Mouse (Mus musculus) CH12.LX (cell line): Measurements from ENCODE around the gene Gm9507. TPM values are rescaled to one million over a fixed set of nuclear protein-coding genes. Genes with fewer than 3 reads are reported as not detected.

Experiments
- DNase-seq: peaks from one replicate; pipeline ENCODE4 v3.0.0-alpha.2; 2013; ENCODE audit errors: extremely low read depth
- H3K27ac ChIP-seq: 2 replicates; pipeline ENCODE4 v1.5.1; 2012; ENCODE audit warnings: low read depth, mild to moderate bottlenecking, control low read depth, moderate library complexity; ENCODE audit not compliant: insufficient read depth
- H3K27me3 ChIP-seq: replicated peaks from 2 replicates; pipeline ENCODE3; 2012; ENCODE audit warnings: inconsistent platforms
- H3K36me3 ChIP-seq, 2 experiments: replicated peaks in 1 of 2; 2 replicates each; pipeline versions ENCODE3 to v1.6.1; 2012; ENCODE audit warnings: inconsistent platforms in 1 of 2, low read length in 1 of 2, mild to moderate bottlenecking in 1 of 2, mixed read lengths in 1 of 2, moderate library complexity in 1 of 2; ENCODE audit not compliant: control insufficient read depth in 1 of 2, insufficient read depth in 1 of 2
- H3K4me1 ChIP-seq, 2 experiments: 2 replicates each; pipeline ENCODE4 v1.6.1; 2012; ENCODE audit warnings: inconsistent platforms in 1 of 2, moderate library complexity in 1 of 2; ENCODE audit not compliant: insufficient read depth in 2 of 2, control insufficient read depth in 1 of 2
- H3K4me2 ChIP-seq: 2 replicates; pipeline ENCODE4 v1.6.1; 2012; ENCODE audit warnings: low read depth, mild to moderate bottlenecking, control low read depth; ENCODE audit not compliant: poor library complexity, insufficient read depth, severe bottlenecking
- H3K4me3 ChIP-seq, 3 experiments: fragments of 150-350 bp in 1 of 3; sonication (generic) in 1 of 3; replicated peaks in 1 of 3; 2 replicates each; pipeline versions ENCODE3 to v1.5.1; 2011 to 2012; ENCODE audit warnings: low read depth in 2 of 3, low read length in 2 of 3, mild to moderate bottlenecking in 2 of 3, moderate library complexity in 2 of 3, control low read depth in 1 of 3, improper control_type of control experiment in 1 of 3, inconsistent platforms in 1 of 3, mixed read lengths in 1 of 3; ENCODE audit not compliant: poor library complexity in 1 of 3
- H3K79me2 ChIP-seq: replicated peaks from 2 replicates; pipeline ENCODE4 v1.6.1; 2012; ENCODE audit warnings: mild to moderate bottlenecking, moderate library complexity; ENCODE audit not compliant: control insufficient read depth, poor library complexity, insufficient read depth, severe bottlenecking; ENCODE audit errors: extremely low read depth
- H3K9ac ChIP-seq: 2 replicates; pipeline ENCODE4 v1.6.1; 2012; ENCODE audit warnings: low read depth, mild to moderate bottlenecking, control low read depth, moderate library complexity; ENCODE audit not compliant: insufficient read depth
- H3K9me3 ChIP-seq: replicated peaks from 2 replicates; pipeline ENCODE3; 2012; ENCODE audit warnings: low read length, inconsistent platforms, mixed read lengths
- GABPA ChIP-seq: IDR thresholded peaks from 2 replicates; pipeline ENCODE4 v1.6.1; 2012; ENCODE audit warnings: low read depth, low read length, improper control_type of control experiment, inconsistent platforms; ENCODE audit not compliant: insufficient replicate concordance
- HCFC1 ChIP-seq: IDR thresholded peaks from 2 replicates; pipeline ENCODE4 v1.6.1; 2012; ENCODE audit warnings: low read depth, mild to moderate bottlenecking, inconsistent platforms, low read length, improper control_type of control experiment
- JUN ChIP-seq: IDR thresholded peaks from 2 replicates; pipeline ENCODE4 v1.6.1; 2011; ENCODE audit warnings: low read depth, mild to moderate bottlenecking, low read length, improper control_type of control experiment, moderate library complexity; ENCODE audit not compliant: insufficient read depth
- MEF2A ChIP-seq: IDR thresholded peaks from 2 replicates; pipeline ENCODE4 v1.6.1; 2014; ENCODE audit warnings: low read depth, mild to moderate bottlenecking, inconsistent platforms, low read length, improper control_type of control experiment, borderline replicate concordance
- NRF1 ChIP-seq: IDR thresholded peaks from 2 replicates; pipeline ENCODE4 v1.6.1; 2014; ENCODE audit warnings: low read depth, mild to moderate bottlenecking, inconsistent platforms, low read length, improper control_type of control experiment, moderate library complexity
- PAX5 ChIP-seq: IDR thresholded peaks from 2 replicates; pipeline ENCODE4 v1.6.1; 2012; ENCODE audit warnings: low read length, inconsistent platforms, mixed read lengths
- SMC3 ChIP-seq: IDR thresholded peaks from 2 replicates; pipeline ENCODE4 v1.6.1; 2011; ENCODE audit warnings: low read depth, low read length, improper control_type of control experiment
- UBTF ChIP-seq: IDR thresholded peaks from 2 replicates; pipeline ENCODE4 v1.6.1; 2012; ENCODE audit warnings: low read depth, mild to moderate bottlenecking, inconsistent platforms, low read length, improper control_type of control experiment, moderate library complexity
- dilution Hi-C: fragments of 300-500 bp; cut with MboI; formaldehyde crosslinking; loops from 2 replicates; pipeline ENCODE4 v1.14.3; 2020; ENCODE audit warnings: low sequenced_read_pairs; ENCODE audit not compliant: extremely low pct_unique_long_range_greater_than_20kb, extremely low pct_ligation_motif_present
- in situ Hi-C: fragments of 300-500 bp; cut with MboI; formaldehyde crosslinking; loops from 3 replicates; pipeline ENCODE4 v1.14.3; 2019; ENCODE audit warnings: low sequenced_read_pairs, low pct_ligation_motif_present, low pct_unique_long_range_greater_than_20kb, mixed read lengths
- polyA plus RNA-seq: library from polyadenylated mRNA; unstranded; fragments of >175 nt; gene quantifications from 2 replicates; pipeline ENCODE4 v1.2.1, GENCODE M21; 2012; ENCODE audit warnings: low read depth; ENCODE audit not compliant: insufficient read length
- total RNA-seq, 2 experiments: library from RNA; depleted of rRNA; stranded (reverse); fragments of 300-350 nt in 1 of 2; fragments of >200 nt in 1 of 2; gene quantifications; 2 replicates each; pipeline ENCODE4 v1.2.3; 2012 to 2014

The Gm9507 gene
- total and polyA plus RNA-seq, 3 experiments, result not detected

DNA sequence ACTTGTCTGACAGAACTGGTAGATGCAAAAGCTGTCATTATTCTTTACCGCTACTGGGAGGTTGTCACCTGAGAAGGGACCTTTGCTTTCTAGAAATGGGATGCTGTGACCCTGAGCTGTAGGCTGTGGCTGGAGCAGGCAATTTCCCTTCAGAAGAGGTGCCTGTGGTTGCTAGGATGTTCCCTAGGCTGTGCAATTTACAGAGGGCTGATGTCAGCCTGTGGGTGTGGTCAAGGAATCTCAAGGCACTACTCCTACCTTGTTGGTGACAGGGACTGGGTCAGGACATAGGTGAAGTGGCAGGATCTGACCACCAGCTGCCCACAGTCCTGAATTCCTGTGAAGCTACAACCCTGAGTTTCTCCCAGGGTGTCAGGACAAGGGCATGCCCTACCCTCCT lies 41.9 kb downstream of the Gm9507 start:
- H3K27me3 ChIP-seq, result peaks cover 42% of the 10 kb centered on the region
- H3K4me2 ChIP-seq, result no peak overlapping the region
- no peak overlapping the region for H3K27ac ChIP-seq
- H3K79me2 ChIP-seq, result no peaks in the 10 kb centered on the region
- TF ChIP-seq UBTF (no peak), NRF1 (no peak), SMC3 (no peak), GABPA (no peak), PAX5 (no peak), MEF2A (no peak), JUN (no peak), HCFC1 (no peak)
- dilution Hi-C loops, result no loop called here
- no peak for DNase-seq
- no peaks in the 10 kb centered on the region for H3K4me1 ChIP-seq
- no peak overlapping the region for H3K4me3 ChIP-seq
- in situ Hi-C loops, result no loop called here
- no peak overlapping the region for H3K9ac ChIP-seq
- no peaks in the 10 kb centered on the region for H3K9me3 ChIP-seq
- H3K36me3 ChIP-seq, result no peaks in the 10 kb centered on the region

Other genes starting within 250 kb of the Gm9507 start
Only the 20 nearest of the 33 such genes appear.
- not detected in 2 replicates for gene Gm10024, start 100.4 kb downstream of the Gm9507 start, total RNA-seq (2012; rRNA removed)
- not detected in 2 replicates for gene Gm10024, start 100.4 kb downstream of the Gm9507 start, total RNA-seq (2014; rRNA removed)
- gene Gm10024, start 100.4 kb downstream of the Gm9507 start, polyA plus RNA-seq, result not detected in 2 replicates
- not detected in 2 replicates for gene Gm10142, start 96.0 kb downstream of the Gm9507 start, total RNA-seq (2012; rRNA removed)
- not detected in 2 replicates for gene Gm10142, start 96.0 kb downstream of the Gm9507 start, total RNA-seq (2014; rRNA removed)
- not detected in 2 replicates for gene Gm10142, start 96.0 kb downstream of the Gm9507 start, polyA plus RNA-seq
- gene Krtap12-1, start 91.2 kb downstream of the Gm9507 start, total RNA-seq (2012; rRNA removed), result not detected in 2 replicates
- not detected in 2 replicates for gene Krtap12-1, start 91.2 kb downstream of the Gm9507 start, total RNA-seq (2014; rRNA removed)
- gene Krtap12-1, start 91.2 kb downstream of the Gm9507 start, polyA plus RNA-seq, result not detected in 2 replicates
- not detected in 2 replicates for gene Gm10100, start 85.4 kb downstream of the Gm9507 start, total RNA-seq (2012; rRNA removed)
- gene Gm10100, start 85.4 kb downstream of the Gm9507 start, total RNA-seq (2014; rRNA removed), result not detected in 2 replicates
- gene Gm10100, start 85.4 kb downstream of the Gm9507 start, polyA plus RNA-seq, result not detected in 2 replicates
- not detected in 2 replicates for gene Gm18596, start 69.2 kb downstream of the Gm9507 start, total RNA-seq (2012; rRNA removed)
- gene Gm18596, start 69.2 kb downstream of the Gm9507 start, total RNA-seq (2014; rRNA removed), result not detected in 2 replicates
- not detected in 2 replicates for gene Gm18596, start 69.2 kb downstream of the Gm9507 start, polyA plus RNA-seq
- gene Gm9736, start 60.5 kb downstream of the Gm9507 start, total RNA-seq (2012; rRNA removed), result not detected in 2 replicates
- gene Gm9736, start 60.5 kb downstream of the Gm9507 start, total RNA-seq (2014; rRNA removed), result not detected in 2 replicates
- gene Gm9736, start 60.5 kb downstream of the Gm9507 start, polyA plus RNA-seq, result not detected in 2 replicates
- not detected in 2 replicates for gene Gm3233, start 52.2 kb downstream of the Gm9507 start, total RNA-seq (2012; rRNA removed)
- not detected in 2 replicates for gene Gm3233, start 52.2 kb downstream of the Gm9507 start, total RNA-seq (2014; rRNA removed)
- not detected in 2 replicates for gene Gm3233, start 52.2 kb downstream of the Gm9507 start, polyA plus RNA-seq
- gene Gm3238, start 40.5 kb downstream of the Gm9507 start, total RNA-seq (2012; rRNA removed), result not detected in 2 replicates
- gene Gm3238, start 40.5 kb downstream of the Gm9507 start, total RNA-seq (2014; rRNA removed), result not detected in 2 replicates
- not detected in 2 replicates for gene Gm3238, start 40.5 kb downstream of the Gm9507 start, polyA plus RNA-seq
- not detected in 2 replicates for gene Gm7138, start 34.9 kb downstream of the Gm9507 start, total RNA-seq (2012; rRNA removed)
- gene Gm7138, start 34.9 kb downstream of the Gm9507 start, total RNA-seq (2014; rRNA removed), result not detected in 2 replicates
- not detected in 2 replicates for gene Gm7138, start 34.9 kb downstream of the Gm9507 start, polyA plus RNA-seq
- not detected in 2 replicates for gene Gm3250, start 29.3 kb downstream of the Gm9507 start, total RNA-seq (2012; rRNA removed)
- gene Gm3250, start 29.3 kb downstream of the Gm9507 start, total RNA-seq (2014; rRNA removed), result not detected in 2 replicates
- not detected in 2 replicates for gene Gm3250, start 29.3 kb downstream of the Gm9507 start, polyA plus RNA-seq
- not detected in 2 replicates for gene Gm7137, start 23.6 kb downstream of the Gm9507 start, total RNA-seq (2012; rRNA removed)
- not detected in 2 replicates for gene Gm7137, start 23.6 kb downstream of the Gm9507 start, total RNA-seq (2014; rRNA removed)
- not detected in 2 replicates for gene Gm7137, start 23.6 kb downstream of the Gm9507 start, polyA plus RNA-seq
- not detected in 2 replicates for gene Gm9639, start 16.8 kb downstream of the Gm9507 start, total RNA-seq (2012; rRNA removed)
- gene Gm9639, start 16.8 kb downstream of the Gm9507 start, total RNA-seq (2014; rRNA removed), result not detected in 2 replicates
- not detected in 2 replicates for gene Gm9639, start 16.8 kb downstream of the Gm9507 start, polyA plus RNA-seq
- gene Gm19668, start 12.7 kb downstream of the Gm9507 start, total RNA-seq (2012; rRNA removed), result not detected in 2 replicates
- gene Gm19668, start 12.7 kb downstream of the Gm9507 start, total RNA-seq (2014; rRNA removed), result not detected in 2 replicates
- not detected in 2 replicates for gene Gm19668, start 12.7 kb downstream of the Gm9507 start, polyA plus RNA-seq
- gene Gm2696, start 2.8 kb upstream of the Gm9507 start, total RNA-seq (2012; rRNA removed), result not detected in 2 replicates
- not detected in 2 replicates for gene Gm2696, start 2.8 kb upstream of the Gm9507 start, total RNA-seq (2014; rRNA removed)
- gene Gm2696, start 2.8 kb upstream of the Gm9507 start, polyA plus RNA-seq, result not detected in 2 replicates
- not detected in 2 replicates for gene Krtap10-4, start 15.3 kb upstream of the Gm9507 start, total RNA-seq (2012; rRNA removed)
- gene Krtap10-4, start 15.3 kb upstream of the Gm9507 start, total RNA-seq (2014; rRNA removed), result not detected in 2 replicates
- gene Krtap10-4, start 15.3 kb upstream of the Gm9507 start, polyA plus RNA-seq, result not detected in 2 replicates
- gene Krtap10-10, start 24.1 kb upstream of the Gm9507 start, total RNA-seq (2012; rRNA removed), result not detected in 2 replicates
- gene Krtap10-10, start 24.1 kb upstream of the Gm9507 start, total RNA-seq (2014; rRNA removed), result not detected in 2 replicates
- gene Krtap10-10, start 24.1 kb upstream of the Gm9507 start, polyA plus RNA-seq, result not detected in 2 replicates
- not detected in 2 replicates for gene Gm36176, start 35.0 kb upstream of the Gm9507 start, total RNA-seq (2012; rRNA removed)
- gene Gm36176, start 35.0 kb upstream of the Gm9507 start, total RNA-seq (2014; rRNA removed), result not detected in 2 replicates
- gene Gm36176, start 35.0 kb upstream of the Gm9507 start, polyA plus RNA-seq, result not detected in 2 replicates
- not detected in 2 replicates for gene Gm10318, start 41.0 kb upstream of the Gm9507 start, total RNA-seq (2012; rRNA removed)
- not detected in 2 replicates for gene Gm10318, start 41.0 kb upstream of the Gm9507 start, total RNA-seq (2014; rRNA removed)
- not detected in 2 replicates for gene Gm10318, start 41.0 kb upstream of the Gm9507 start, polyA plus RNA-seq
- not detected in 2 replicates for gene Gm3285, start 50.1 kb upstream of the Gm9507 start, total RNA-seq (2012; rRNA removed)
- not detected in 2 replicates for gene Gm3285, start 50.1 kb upstream of the Gm9507 start, total RNA-seq (2014; rRNA removed)
- gene Gm3285, start 50.1 kb upstream of the Gm9507 start, polyA plus RNA-seq, result not detected in 2 replicates
- not detected in 2 replicates for gene Lrrc3, start 90.7 kb upstream of the Gm9507 start, total RNA-seq (2012; rRNA removed)
- gene Lrrc3, start 90.7 kb upstream of the Gm9507 start, total RNA-seq (2014; rRNA removed), result not detected in 2 replicates
- not detected in 2 replicates for gene Lrrc3, start 90.7 kb upstream of the Gm9507 start, polyA plus RNA-seq